Mouse (Mus musculus) heart, adult 2 months (tissue): ENCODE measurements around the gene Gstt2.

ENCODE experiments used
- CTCF ChIP-seq: fragments of 200-600 bp; IDR thresholded peaks from 2 replicates; pipeline ENCODE4 v1.8.1; 2022; ENCODE audit warnings: antibody characterized with exemption, mild to moderate bottlenecking, moderate library complexity
- EP300 ChIP-seq: fragments of 200-500 bp; IDR thresholded peaks from 2 replicates; pipeline ENCODE4 v1.6.1; 2011; ENCODE audit warnings: low read depth, low read length, control low read depth; ENCODE audit not compliant: insufficient read depth
- POLR2A ChIP-seq: fragments of 200-500 bp; IDR thresholded peaks from 2 replicates; pipeline ENCODE4 v1.6.1; 2011; ENCODE audit warnings: mild to moderate bottlenecking, low read depth, low read length, control low read depth; ENCODE audit not compliant: insufficient read depth

DNA sequence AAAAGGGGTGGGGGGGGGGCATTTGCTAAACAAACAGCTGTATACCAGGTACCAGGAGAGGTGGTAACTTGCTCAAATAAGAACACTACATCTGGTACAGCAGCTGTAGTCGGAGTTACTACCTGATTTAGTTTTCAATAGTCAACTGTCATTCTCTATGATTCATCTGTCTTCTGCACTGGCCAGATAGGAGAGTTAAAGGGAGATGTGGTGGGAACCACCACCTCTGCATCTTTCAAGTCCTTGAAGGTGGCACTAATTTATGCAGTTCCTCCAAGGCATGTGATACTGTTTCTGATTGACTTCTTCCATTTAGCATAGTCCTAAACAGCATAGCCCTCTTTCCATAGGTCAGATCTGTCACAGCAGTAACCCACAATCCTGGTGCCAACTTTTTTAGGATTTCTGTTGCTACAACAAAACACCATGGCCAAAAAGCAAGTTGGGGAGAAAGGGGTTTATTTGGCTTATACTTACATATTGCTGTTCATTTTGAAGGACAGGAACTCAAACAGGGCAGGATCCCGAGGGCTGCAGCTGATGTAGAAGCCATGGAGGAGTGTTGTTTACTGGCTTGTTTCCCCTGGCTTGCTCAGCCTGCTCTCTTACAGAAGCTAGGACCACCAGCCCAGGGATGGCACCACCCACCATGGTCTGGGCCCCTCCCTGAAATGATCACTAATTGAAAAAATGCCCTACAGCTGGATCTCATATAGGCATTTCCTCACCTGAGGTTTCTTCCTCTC, 7.5 kb downstream of the Gstt2 start:
- TF ChIP-seq POLR2A = no peak
- TF ChIP-seq CTCF = no peak
- no peak for TF ChIP-seq EP300
